Mouse (Mus musculus): ENCODE measurements around the gene Lce3e. TPM values are rescaled to one million over a fixed set of nuclear protein-coding genes. Genes with fewer than 3 reads are reported as not detected.

The Lce3e gene
- total RNA-seq (2021), result not detected
- long read RNA-seq, experiment 1, result 0 reads
- long read RNA-seq, experiment 2, result 0 reads

DNA sequence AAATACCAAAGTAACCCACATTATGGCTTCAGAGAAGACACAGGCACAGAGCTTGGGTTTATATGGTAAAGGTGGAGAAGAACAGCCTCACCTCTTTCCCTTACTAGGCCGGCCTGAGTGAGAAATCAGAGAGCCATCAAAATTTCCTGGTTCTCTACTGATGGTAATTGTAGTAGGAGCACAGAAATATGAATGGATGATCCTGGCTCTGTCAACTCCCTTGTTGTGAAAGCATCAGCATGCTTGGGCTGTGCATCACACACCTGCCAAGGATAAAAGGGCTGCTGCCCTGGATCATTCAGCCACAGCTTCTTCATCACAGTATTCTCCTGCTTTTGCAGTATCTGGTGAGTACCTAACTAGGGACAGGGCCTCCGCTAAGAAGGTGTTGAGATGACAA lies at the start of gene Lce3e:
Gene Lce3e (plus strand): TSS at position 301 of the 400 bp plus-strand sequence.
- Histone ChIP-seq H3K4me3 (no peak within 1 kb of the TSS), H3K27ac (no peak within 1 kb of the TSS)
- no peak for DNase-seq (ENCODE audit: low spot score in 2 of 2)
- no peak for TF ChIP-seq CTCF (conservative IDR thresholded peaks at IDR 0.05)

DNA sequence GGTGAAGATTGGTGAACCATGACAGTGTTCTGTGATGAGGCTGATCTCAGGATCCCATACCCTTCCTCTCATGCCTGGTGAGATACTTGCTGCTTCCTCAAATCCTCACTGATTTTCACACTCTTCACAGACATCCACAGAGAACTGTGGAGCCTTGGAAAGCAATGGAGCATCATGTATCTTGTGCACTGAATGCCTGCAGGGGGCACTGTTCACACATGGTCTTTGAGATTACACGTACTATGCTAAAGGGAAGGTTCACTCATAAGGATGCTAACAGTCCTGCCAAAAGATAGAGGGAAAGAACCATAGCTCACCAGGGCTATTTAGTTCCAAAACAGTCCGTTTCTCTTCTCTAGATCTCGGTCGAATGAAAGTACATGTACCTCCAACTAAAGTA lies 46.5 kb upstream of the Lce3e start:
- peak; percentile 73 for TF ChIP-seq CTCF (conservative IDR thresholded peaks at IDR 0.05)
- no peak overlapping the region for H3K27ac ChIP-seq
- H3K4me3 ChIP-seq, result no peak overlapping the region
- peak; percentile 15 to 20 for DNase-seq (ENCODE audit: low spot score in 2 of 2)

DNA sequence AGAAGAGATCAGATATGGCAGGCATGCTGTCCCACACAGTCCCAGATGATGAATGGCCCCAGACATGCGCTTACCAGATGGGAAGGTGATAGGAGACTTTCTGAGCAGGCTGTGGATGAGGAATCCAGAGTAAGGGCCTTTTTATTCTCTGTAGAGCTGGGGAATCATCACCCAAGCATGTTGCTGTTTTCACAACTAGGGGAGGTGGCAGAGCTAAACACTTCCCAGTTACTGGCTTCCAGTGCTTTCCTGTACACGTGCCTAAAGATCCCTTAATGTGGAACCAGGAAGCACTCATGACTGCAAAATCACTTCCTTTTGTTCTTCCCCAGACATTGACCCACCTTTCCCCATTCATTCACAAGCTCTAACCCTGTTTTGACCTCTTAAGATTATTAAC lies 40.7 kb upstream of the Lce3e start, which contains the start of gene Lce3a:
Gene Lce3a (minus strand): TSS at position 101 of the 400 bp plus-strand sequence.
- no peak within 1 kb of the TSS for H3K27ac ChIP-seq
- H3K4me3 ChIP-seq, result no peak within 1 kb of the TSS
- no peak for DNase-seq (ENCODE audit: low spot score in 2 of 2)
- TF ChIP-seq CTCF (conservative IDR thresholded peaks at IDR 0.05), result no peak

DNA sequence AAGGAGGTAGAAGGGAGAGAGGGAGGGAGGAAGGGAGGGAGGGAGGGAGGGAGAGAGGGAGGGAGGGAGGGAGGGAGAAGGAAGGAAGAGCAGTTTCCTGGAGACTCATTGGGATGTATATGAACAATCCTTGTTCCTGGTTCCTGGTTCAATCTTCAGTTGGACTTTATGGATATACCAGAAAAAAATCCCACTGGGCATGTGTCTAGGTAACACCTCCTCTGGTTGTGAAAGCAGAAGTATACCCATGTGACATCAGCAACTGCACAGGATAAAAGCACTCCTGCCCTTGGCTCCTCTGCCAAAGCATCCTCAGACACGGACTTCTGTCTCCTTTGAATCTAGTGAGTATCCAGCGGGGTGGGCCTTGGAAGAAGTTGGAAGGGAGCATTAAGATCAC lies 34.2 kb upstream of the Lce3e start, which contains the start of gene Lce3b:
Gene Lce3b (plus strand): TSS at position 301 of the 400 bp plus-strand sequence.
- Histone ChIP-seq H3K27ac (no peak within 1 kb of the TSS), H3K4me3 (no peak within 1 kb of the TSS)
- no peak for DNase-seq (ENCODE audit: low spot score in 2 of 2)
- no peak for TF ChIP-seq CTCF (conservative IDR thresholded peaks at IDR 0.05)

DNA sequence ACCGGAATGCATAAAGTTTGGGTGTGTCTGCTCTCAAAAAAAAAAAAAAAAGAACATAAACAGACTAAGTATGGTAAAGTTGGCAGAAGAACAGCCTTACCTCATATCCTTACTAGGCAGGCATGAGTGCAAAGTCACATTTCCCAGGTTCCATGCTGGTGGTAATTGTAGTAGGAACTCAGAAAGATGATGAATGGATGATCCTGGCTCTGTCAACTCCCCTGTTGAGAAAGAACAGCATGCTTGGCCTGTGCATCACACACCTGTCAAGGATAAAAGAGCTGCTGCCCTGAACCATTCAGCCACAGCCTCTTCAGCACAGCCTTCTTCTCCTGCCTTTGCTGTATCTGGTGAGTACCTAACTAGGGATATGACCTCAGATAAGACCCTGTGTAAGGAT lies 22.7 kb upstream of the Lce3e start, which contains the start of gene Lce3c:
Gene Lce3c (plus strand): TSS at position 301 of the 400 bp plus-strand sequence.
- no peak for TF ChIP-seq CTCF (conservative IDR thresholded peaks at IDR 0.05)
- no peak for DNase-seq (ENCODE audit: low spot score in 2 of 2)
- H3K4me3 ChIP-seq, result no peak within 1 kb of the TSS
- H3K27ac ChIP-seq, result no peak within 1 kb of the TSS

DNA sequence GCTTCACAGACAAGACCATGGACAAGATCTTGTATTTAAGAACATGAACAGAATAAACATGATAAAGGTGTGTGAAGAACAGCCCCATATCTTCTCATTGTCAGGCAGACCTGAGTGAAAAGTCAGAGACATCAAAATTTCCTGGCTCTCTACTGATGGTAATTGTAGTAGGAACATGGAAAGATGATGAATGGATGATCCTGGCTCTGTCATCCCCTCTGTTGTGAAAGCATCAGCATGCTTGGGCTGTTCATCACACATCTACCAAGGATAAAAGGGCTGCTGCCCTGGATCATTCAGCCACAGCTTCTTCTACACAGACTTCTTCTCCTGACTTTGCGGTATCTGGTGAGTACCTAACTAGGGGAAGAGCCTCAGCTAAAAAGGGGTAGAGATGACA lies 9.8 kb upstream of the Lce3e start, which contains the start of gene Lce3d:
Gene Lce3d (plus strand): TSS at position 301 of the 400 bp plus-strand sequence.
- Histone ChIP-seq H3K4me3 (no peak within 1 kb of the TSS), H3K27ac (no peak within 1 kb of the TSS)
- DNase-seq (ENCODE audit: low spot score in 2 of 2), result no peak
- TF ChIP-seq CTCF (conservative IDR thresholded peaks at IDR 0.05), result no peak

DNA sequence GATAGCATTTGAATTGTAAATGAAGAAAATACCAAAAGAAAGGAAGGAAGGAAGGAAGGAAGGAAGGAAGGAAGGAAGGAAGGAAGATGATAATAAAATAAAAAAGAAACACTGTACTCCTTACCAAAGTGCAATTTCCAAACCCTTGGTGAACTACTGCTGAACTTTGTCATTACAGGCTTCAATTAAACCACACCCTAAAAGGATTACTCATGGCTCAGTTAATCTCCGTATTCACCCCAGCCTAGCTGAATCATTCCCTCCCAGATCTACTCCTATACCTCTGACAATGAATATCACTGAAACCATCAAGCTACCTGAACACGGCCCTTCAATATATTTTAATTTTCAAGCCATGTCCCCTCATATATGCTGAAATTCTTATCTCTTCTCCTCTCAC lies 11.6 kb downstream of the Lce3e start:
- no peak for DNase-seq (ENCODE audit: low spot score in 2 of 2)
- Histone ChIP-seq H3K4me3 (no peak overlapping the region), H3K27ac (no peak overlapping the region)
- no peak for TF ChIP-seq CTCF (conservative IDR thresholded peaks at IDR 0.05)

DNA sequence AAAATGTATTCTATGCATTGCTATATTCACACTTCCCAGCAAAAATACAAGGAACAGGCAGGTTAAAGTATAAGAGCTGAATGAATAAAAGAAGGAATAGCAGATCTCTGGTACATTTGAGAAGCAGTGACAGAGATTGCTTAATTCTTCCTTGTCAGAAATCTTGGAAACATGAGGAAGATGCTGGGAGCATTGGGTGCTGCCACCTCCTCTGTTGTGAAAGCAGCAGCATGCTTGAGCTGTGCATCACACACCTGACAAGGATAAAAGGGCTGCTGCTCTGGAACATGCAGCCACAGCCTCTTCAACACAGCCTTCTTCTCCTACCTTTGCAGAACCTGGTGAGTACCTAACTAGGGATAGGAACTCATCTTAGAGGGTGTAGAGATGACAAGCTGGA lies 25.1 kb downstream of the Lce3e start, which contains the start of gene Lce3f:
Gene Lce3f (plus strand): TSS at position 301 of the 400 bp plus-strand sequence.
- TF ChIP-seq CTCF (conservative IDR thresholded peaks at IDR 0.05), result no peak
- no peak for DNase-seq (ENCODE audit: low spot score in 2 of 2)
- H3K27ac ChIP-seq, result no peak within 1 kb of the TSS
- no peak within 1 kb of the TSS for H3K4me3 ChIP-seq

DNA sequence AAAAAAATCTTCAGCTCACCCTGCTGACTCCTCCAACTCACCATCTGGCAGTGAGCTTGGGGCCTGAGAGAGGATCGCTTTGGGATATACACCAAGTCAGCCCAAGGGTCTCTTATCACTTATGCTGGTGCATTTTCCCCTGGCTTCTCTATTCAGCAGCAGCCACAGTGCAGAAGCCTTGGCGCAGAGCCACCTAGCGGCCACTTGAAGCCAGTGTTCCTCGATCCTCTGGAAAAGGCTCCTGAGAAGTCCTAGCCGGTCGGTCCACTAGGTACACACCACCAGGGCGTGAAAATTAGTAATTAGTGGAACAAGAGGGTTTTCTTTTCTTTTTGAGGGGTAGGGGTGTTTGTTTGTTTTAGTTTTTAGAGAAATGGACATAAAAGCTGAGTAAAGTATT lies 31.8 kb downstream of the Lce3e start:
- peak; percentile 44 to 70 for DNase-seq (ENCODE audit: low spot score in 2 of 2)
- peak; percentile 94 for TF ChIP-seq CTCF (conservative IDR thresholded peaks at IDR 0.05)
- Histone ChIP-seq H3K4me3 (no peak overlapping the region), H3K27ac (no peak overlapping the region)

DNA sequence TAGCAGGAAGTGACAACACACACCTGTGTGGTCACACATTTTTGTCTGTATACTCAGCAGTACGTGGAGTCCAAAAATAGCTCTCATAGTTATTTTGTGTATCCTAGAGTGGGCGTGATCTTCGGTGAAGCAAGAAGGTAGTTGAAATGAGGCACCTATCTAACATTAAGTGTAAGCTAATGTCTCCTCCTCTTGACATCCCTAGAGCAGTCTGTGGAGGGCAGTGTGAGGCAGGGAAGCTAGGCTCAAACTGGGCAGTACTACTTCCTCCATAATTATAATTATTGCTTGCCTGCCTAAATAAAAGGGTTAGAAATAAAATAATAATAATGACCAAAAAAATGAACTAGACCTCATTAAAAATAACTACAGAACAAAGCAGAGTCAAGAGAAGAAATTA lies 33.8 kb downstream of the Lce3e start:
- no peak for TF ChIP-seq CTCF (conservative IDR thresholded peaks at IDR 0.05)
- H3K27ac ChIP-seq, result no peak overlapping the region
- H3K4me3 ChIP-seq, result no peak overlapping the region
- DNase-seq (ENCODE audit: low spot score in 2 of 2), result no peak

DNA sequence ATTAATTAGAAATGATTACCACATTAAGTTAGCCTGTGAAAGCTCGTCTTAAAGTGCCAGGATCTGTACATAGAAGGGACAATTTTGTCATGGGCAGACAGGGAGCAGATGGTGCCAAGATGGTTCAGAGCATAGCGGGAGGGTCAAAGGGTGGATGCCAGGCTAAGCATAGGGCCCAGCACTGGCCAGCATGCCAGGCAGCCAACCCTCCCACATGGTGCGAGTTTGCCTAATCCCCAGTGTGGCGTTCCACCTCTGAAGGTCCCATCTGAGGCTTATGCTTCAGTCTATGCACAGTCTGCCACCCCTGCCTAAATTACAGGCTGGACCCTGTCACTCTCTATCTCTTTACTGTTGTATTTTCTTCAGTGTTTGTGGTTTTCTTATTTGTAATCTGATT lies 36.0 kb downstream of the Lce3e start:
- H3K4me3 ChIP-seq, result no peak overlapping the region
- DNase-seq (ENCODE audit: low spot score in 2 of 2), result no peak
- TF ChIP-seq CTCF (conservative IDR thresholded peaks at IDR 0.05), result no peak
- H3K27ac ChIP-seq, result no peak overlapping the region

DNA sequence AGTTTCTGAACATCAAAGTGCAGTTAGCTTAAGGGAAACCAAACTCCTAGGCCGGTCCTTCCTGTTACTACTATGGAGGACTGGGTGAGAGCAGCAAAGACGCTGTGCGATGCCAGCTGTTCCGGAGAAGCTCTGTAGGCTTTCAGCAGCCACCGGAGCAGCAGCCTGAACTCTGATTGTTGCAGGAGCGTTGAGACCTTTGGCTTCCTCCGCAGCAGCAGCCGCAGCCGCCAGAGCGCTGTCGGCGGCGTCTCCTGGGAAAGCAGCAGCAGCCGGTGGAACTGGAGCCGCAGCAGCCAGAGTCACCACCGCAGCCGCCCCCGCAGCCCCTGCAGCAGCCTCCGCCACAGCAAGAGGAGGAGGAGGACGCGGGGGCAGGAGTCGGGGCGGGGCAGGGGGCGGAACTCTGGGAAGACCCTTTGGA lies 47.5 kb downstream of the Lce3e start:
- peak in 1 of 2 experiments; percentile 28 for DNase-seq (ENCODE audit: low spot score in 2 of 2)
- peak overlapping the region; percentile 52 for H3K4me3 ChIP-seq
- no peak for TF ChIP-seq CTCF (conservative IDR thresholded peaks at IDR 0.05)
- no peak overlapping the region for H3K27ac ChIP-seq

DNA sequence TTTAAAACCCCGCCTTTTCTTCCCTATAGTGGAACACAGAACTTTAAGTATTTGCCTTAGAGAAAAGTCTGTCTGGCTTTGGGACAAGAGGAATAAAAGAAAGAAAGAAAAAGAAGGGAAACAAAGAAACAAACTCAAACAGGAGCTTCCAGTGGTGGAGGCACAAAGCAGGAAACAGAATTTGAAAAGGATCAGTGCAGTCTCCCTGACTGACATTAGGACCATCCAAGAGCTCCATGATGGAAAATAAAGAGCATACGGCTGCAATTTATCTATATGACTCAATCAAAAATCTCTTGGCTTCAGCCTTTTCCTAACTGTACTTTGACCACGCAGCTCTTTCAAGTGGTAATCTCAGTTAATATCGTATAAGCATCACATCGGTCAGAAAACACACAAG lies 48.0 kb downstream of the Lce3e start:
- no peak for TF ChIP-seq CTCF (conservative IDR thresholded peaks at IDR 0.05)
- no peak for DNase-seq (ENCODE audit: low spot score in 2 of 2)
- Histone ChIP-seq H3K4me3 (peak overlapping the region; percentile 52), H3K27ac (no peak overlapping the region)

DNA sequence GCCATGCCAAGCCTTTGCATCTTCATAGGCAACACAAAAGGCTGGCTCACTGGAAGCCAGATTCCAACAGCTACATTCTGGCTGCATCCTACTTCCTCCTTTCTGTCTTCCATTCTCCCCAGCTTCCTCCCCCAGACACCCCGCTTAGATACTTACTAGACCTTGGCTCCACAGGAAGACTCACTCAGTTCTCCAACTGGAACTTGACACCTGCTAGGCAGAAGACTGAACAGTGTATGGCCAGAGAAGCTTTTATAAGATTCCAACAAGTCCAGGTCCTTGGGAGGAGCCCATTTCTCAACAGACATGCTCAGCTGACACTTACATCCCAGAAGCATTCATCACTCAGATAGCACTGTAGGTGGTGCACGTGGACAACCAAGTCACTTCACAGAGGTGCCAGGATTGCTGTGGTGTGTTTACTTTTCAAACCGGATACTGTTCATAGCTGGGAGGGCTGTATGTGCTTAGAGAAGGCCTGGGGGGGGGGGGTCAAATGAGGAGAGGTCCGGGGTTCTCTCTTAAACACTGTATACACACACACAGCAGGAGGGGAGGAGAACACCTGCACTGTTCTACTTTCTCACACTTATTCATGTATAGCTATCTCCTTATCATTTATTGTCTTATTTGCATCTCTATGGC lies 48.7 kb downstream of the Lce3e start, which contains the start of gene Crct1:
Gene Crct1 (minus strand): TSS at position 228 of the 645 bp plus-strand sequence.
- no peak for DNase-seq (ENCODE audit: low spot score in 2 of 2)
- no peak within 1 kb of the TSS for H3K27ac ChIP-seq
- H3K4me3 ChIP-seq, result peak within 1 kb of the TSS; percentile 52
- TF ChIP-seq CTCF (conservative IDR thresholded peaks at IDR 0.05), result no peak

Other genes with a start within 250 kb of the Lce3e start
- not detected for gene Lce1f, start 246.7 kb upstream of the Lce3e start, total RNA-seq (2021)
- gene Gm38119, start 228.0 kb upstream of the Lce3e start, total RNA-seq (2021), result not detected
- not detected for gene Lce1g, start 214.7 kb upstream of the Lce3e start, total RNA-seq (2021)
- gene Lce1h, start 202.0 kb upstream of the Lce3e start, total RNA-seq (2021), result not detected
- not detected for gene Lce1i, start 188.2 kb upstream of the Lce3e start, total RNA-seq (2021)
- gene Lce1j, start 176.5 kb upstream of the Lce3e start, total RNA-seq (2021), result not detected
- not detected for gene Lce1k, start 159.2 kb upstream of the Lce3e start, total RNA-seq (2021)
- gene Kprp, start 139.8 kb upstream of the Lce3e start, total RNA-seq (2021), result not detected
- gene Lce1l, start 115.8 kb upstream of the Lce3e start, total RNA-seq (2021), result not detected
- not detected for gene 2310050C09Rik, start 96.8 kb upstream of the Lce3e start, total RNA-seq (2021)
- gene Lce3a, start 40.8 kb upstream of the Lce3e start, total RNA-seq (2021), result not detected
- gene Lce3b, start 34.1 kb upstream of the Lce3e start, total RNA-seq (2021), result not detected
- not detected for gene Lce3c, start 22.6 kb upstream of the Lce3e start, total RNA-seq (2021)
- gene Lce3d, start 9.7 kb upstream of the Lce3e start, total RNA-seq (2021), result not detected
- not detected for gene Lce3f, start 25.2 kb downstream of the Lce3e start, total RNA-seq (2021)
- not detected for gene Crct1, start 48.6 kb downstream of the Lce3e start, total RNA-seq (2021)
- gene Lce1m, start 52.0 kb downstream of the Lce3e start, total RNA-seq (2021), result not detected
- not detected for gene Gm4858, start 101.8 kb downstream of the Lce3e start, total RNA-seq (2021)
- not detected for gene Crnn, start 177.7 kb downstream of the Lce3e start, total RNA-seq (2021)
- not detected for gene Flg2, start 230.2 kb downstream of the Lce3e start, total RNA-seq (2021)